Mouse (Mus musculus) hindbrain, embryonic 11.5 days (tissue): ENCODE results near the gene Atf7ip. TPM values are rescaled to one million over a fixed set of nuclear protein-coding genes. Genes with fewer than 3 reads are reported as not detected.

Experiments
- ATAC-seq: fragments of 200-750 bp; cut with Nextera tagmentation; 2 replicates; pipeline ENCODE4 v1.8.0; 2017; ENCODE audit warnings: mild to moderate bottlenecking, moderate TSS enrichment, moderate library complexity; ENCODE audit not compliant: low FRiP score
- DNase-seq: peaks from one replicate; pipeline ENCODE4 v3.0.0-alpha.2; 2015; ENCODE audit warnings: low spot score
- H3K27ac ChIP-seq: fragments of 300-500 bp; sonication (generic); 2 replicates; pipeline ENCODE4 v1.5.1; 2014; ENCODE audit warnings: mild to moderate bottlenecking, low read depth, low read length
- H3K27me3 ChIP-seq: fragments of 300-500 bp; sonication (generic); 2 replicates; pipeline ENCODE4 v1.6.1; 2014; ENCODE audit warnings: mild to moderate bottlenecking, low read length, moderate library complexity, mixed read lengths; ENCODE audit not compliant: control insufficient read depth, insufficient read depth
- H3K36me3 ChIP-seq: fragments of 300-500 bp; sonication (generic); 2 replicates; pipeline ENCODE4 v1.6.1; 2014; ENCODE audit warnings: mild to moderate bottlenecking, low read length, moderate library complexity, mixed read lengths; ENCODE audit not compliant: control insufficient read depth, insufficient read depth
- H3K4me1 ChIP-seq: fragments of 300-500 bp; sonication (generic); replicated peaks from 2 replicates; pipeline ENCODE4 v1.6.1; 2014; ENCODE audit warnings: low read length, mixed read lengths; ENCODE audit not compliant: control insufficient read depth, insufficient read depth
- H3K4me2 ChIP-seq: fragments of 300-500 bp; sonication (generic); replicated peaks from 2 replicates; pipeline ENCODE4 v1.6.1; 2014; ENCODE audit warnings: mild to moderate bottlenecking, low read depth, low read length
- H3K4me3 ChIP-seq: fragments of 300-500 bp; sonication (generic); 2 replicates; pipeline ENCODE4 v1.5.1; 2014; ENCODE audit warnings: low read depth, low read length
- H3K9ac ChIP-seq: fragments of 300-500 bp; sonication (generic); 2 replicates; pipeline ENCODE4 v1.6.1; 2014; ENCODE audit warnings: low read depth, low read length
- H3K9me3 ChIP-seq: fragments of 300-500 bp; sonication (generic); 2 replicates; pipeline ENCODE4 v1.6.1; 2016; ENCODE audit warnings: low read length; ENCODE audit not compliant: control insufficient read depth
- WGBS: fragments of 180-500 bp; shearing (Covaris S2); extraction: QIAGEN DNeasy Blood & Tissue Kit; methylation state at CpG from one replicate; pipeline ENCODE4 v1.1.7; 2014; 5-methylcytosine and 5-hydroxymethylcytosine counted together
- polyA plus RNA-seq: library from polyadenylated mRNA; unstranded; fragments of >200 nt; fragmentation: Nextera tagmentation; extraction: Ambion mirVana; gene quantifications from 2 replicates; pipeline ENCODE4 v1.2.1, GENCODE M21; 2014

Gene Atf7ip
- polyA plus RNA-seq, 1 experiment from 2014 or later: 73.7 TPM

DNA sequence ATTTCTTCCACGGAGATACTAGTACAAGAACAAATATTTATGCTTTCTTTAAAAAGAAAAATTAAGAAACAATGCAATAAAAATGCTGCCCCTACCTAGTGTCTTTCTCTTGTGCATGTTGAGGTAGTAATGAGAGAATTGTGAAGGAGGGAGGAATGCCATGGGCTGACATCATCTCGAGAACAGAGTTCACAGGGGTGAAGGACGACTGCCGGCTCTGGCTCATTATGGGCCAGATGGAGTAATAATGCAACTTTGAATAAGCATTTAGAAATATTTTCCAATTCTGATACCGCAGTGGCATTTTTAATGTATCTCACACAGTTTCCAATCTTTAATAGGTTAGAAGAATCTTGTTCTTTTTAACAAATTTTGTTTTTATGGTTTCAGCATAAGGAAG, 60.0 kb downstream of the Atf7ip start:
- DNase-seq: no peak
- H3K36me3 ChIP-seq: peaks cover 29% of the 10 kb centered on the region
- WGBS: 89% methylated on average over 5 of the region's 5 CpGs

DNA sequence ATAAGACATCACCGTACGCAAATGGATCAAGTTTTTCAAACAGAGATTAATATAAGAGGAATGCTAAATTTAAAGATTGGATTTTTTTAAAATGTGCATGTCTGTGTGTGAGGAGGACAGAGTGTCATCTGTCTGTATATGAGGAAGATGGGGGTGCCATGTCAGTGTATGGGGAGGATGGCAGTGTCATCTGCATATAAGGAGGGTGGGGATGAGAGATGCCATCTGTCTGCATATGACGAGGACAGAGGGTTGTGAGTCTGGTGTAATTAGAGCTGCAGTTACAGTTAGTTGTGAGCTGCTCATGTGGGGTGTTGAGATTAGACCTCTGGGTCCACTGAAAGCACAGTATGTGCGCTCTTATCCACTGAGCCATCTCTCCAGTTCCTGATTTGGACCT, 84.8 kb downstream of the Atf7ip start:
- Histone ChIP-seq H3K36me3 (0 out of 2 replicates have a peak, but pooled peaks cover 8% of the 10 kb centered on the region), H3K27ac (no peak overlapping the region), H3K27me3 (no peaks in the 10 kb centered on the region), H3K4me3 (no peak overlapping the region), H3K4me1 (no peaks in the 10 kb centered on the region), H3K9me3 (no peaks in the 10 kb centered on the region), H3K4me2 (no peak overlapping the region), H3K9ac (no peak overlapping the region)
- DNase-seq (no peak), ATAC-seq (no peak)
- WGBS: 91% methylated on average over 4 of the region's 4 CpGs

More for the DNA sequence above, 60.0 kb downstream of the Atf7ip start:
- H3K9ac ChIP-seq: no peak overlapping the region
- no peak overlapping the region for H3K27ac ChIP-seq
- H3K9me3 ChIP-seq: no peaks in the 10 kb centered on the region
- no peaks in the 10 kb centered on the region for H3K27me3 ChIP-seq
- H3K4me3 ChIP-seq: no peak overlapping the region
- ATAC-seq: no peak
- H3K4me2 ChIP-seq: no peak overlapping the region
- no peaks in the 10 kb centered on the region for H3K4me1 ChIP-seq

DNA sequence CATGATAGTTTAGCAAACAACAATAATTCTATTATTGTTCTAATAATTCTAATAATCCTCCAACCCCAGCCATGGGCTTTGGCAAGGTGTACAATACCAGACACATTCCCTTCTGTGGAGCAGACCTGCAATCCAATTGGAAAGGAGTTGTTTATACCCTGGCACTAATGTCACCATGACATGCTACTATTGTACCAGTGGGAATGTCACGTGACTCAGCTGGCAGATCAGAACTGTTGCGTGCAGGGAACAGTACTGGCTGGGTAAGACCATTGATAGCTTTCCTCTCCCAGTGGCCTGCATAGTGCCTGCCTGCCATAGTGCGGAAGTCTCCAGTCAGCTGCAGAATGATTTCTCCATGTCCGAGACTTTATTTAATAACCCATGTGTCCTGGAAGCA, 88.6 kb downstream of the Atf7ip start:
- Histone ChIP-seq H3K4me2 (no peak overlapping the region), H3K36me3 (peaks cover 7% of the 10 kb centered on the region; the same call in 1 of the 2 replicates), H3K27ac (no peak overlapping the region), H3K4me3 (no peak overlapping the region), H3K27me3 (no peaks in the 10 kb centered on the region), H3K4me1 (no peaks in the 10 kb centered on the region), H3K9me3 (no peaks in the 10 kb centered on the region), H3K9ac (no peak overlapping the region)
- ATAC-seq: no peak
- DNase-seq: no peak
- 95% methylated on average over 4 of the region's 4 CpGs for WGBS

DNA sequence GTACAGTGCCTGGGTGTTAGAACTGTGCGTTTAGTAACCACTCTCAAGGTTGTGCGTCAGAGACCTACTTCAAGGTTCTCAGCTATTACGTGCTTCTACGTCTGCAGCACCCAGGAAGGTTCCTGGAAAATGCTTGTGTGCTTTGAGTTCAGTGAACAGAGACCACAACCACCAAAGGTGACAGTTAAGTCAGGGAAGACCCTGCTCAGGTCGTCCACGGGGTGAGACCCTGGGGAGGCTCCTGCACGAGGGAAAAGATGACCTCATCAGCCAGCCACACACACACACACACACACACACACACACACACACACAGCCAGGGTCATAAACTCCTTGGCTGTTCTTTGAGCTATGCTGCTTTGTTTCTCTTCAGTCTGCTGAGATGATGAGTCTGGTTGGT, 96.6 kb downstream of the Atf7ip start:
- Histone ChIP-seq H3K36me3 (peaks cover 22% of the 10 kb centered on the region), H3K4me2 (no peak overlapping the region)

DNA sequence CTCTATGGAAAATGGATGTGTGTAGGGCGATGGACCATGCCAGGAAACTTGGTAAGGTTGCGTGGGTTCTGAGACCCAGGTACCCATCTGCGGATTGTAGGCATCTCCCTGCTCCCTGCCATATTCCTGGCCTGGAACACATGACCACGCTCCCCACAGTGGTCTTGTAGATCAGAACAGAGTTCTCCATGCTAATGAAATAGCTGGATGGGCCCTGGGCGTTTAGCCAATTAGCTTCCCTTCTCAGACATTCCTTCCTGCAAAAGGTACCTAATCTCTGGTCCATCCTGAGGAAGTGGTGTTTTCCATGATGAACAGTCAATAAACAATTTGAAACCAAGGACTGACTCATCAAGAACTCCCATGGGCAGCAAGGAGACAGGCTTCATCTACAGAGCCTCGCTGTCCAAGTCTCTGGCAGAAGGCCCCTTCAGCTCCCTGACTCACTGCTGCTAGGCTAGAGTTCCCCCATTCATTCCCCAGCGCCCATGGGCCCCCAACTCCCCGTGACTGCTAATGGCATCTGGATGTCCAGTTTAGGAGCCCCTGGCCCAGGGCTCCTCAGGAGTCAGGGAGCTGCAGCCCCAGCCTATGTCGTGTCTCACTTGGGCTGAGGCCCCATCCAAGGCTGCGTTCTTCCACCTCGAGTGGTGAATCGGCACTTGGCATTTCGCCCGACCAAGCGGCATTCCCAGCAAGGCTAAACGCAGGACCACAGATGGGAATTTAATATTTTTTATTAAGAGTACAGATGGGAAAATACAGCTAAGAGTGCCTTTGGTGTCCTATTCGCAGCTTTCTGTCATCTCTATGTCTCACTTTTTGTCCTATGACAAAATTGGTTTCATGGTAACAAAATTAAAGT, 105.6 kb downstream of the Atf7ip start:
- Histone ChIP-seq H3K4me2 (no peak overlapping the region), H3K9ac (no peak overlapping the region), H3K27ac (no peak overlapping the region), H3K9me3 (no peaks in the 10 kb centered on the region), H3K27me3 (no peaks in the 10 kb centered on the region), H3K4me1 (no peaks in the 10 kb centered on the region), H3K36me3 (peaks cover 11% of the 10 kb centered on the region), H3K4me3 (no peak overlapping the region)
- 97% methylated on average over 17 of the region's 17 CpGs for WGBS
- ATAC-seq: peak; percentile 30; the same call in 1 of the 2 replicates
- no peak for DNase-seq

More for the DNA sequence above, 96.6 kb downstream of the Atf7ip start:
- WGBS: 92% methylated on average over 7 of the region's 7 CpGs
- no peaks in the 10 kb centered on the region for H3K27me3 ChIP-seq
- no peaks in the 10 kb centered on the region for H3K9me3 ChIP-seq
- no peak overlapping the region for H3K27ac ChIP-seq
- ATAC-seq (no peak), DNase-seq (no peak)
- H3K9ac ChIP-seq: no peak overlapping the region
- H3K4me1 ChIP-seq: no peaks in the 10 kb centered on the region
- H3K4me3 ChIP-seq: no peak overlapping the region

DNA sequence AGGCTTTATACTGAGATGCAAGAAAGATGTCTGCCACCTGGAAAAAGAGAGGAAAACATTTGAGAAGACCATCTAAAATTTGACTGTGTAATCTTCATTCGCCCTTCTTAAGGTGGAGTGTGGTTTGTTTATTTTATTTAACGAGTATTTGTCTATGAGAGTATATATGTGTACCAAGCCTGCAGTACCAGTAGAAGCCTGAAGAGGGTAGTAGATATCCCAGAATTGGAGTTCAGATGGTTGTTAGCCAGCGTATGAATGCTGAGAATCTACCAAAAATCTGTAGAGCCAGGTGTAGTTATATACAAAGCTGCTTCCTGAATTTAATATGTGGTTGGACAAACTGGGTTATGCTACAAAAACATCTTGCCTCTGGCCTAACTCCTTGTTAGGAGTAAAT, 106.3 kb downstream of the Atf7ip start:
- 100% methylated on average over 3 of the region's 3 CpGs for WGBS
- Histone ChIP-seq H3K4me2 (no peak overlapping the region), H3K9me3 (no peaks in the 10 kb centered on the region), H3K9ac (no peak overlapping the region), H3K27ac (no peak overlapping the region), H3K27me3 (no peaks in the 10 kb centered on the region), H3K4me1 (no peaks in the 10 kb centered on the region), H3K4me3 (no peak overlapping the region), H3K36me3 (peaks cover 10% of the 10 kb centered on the region)
- no peak for ATAC-seq
- no peak for DNase-seq

DNA sequence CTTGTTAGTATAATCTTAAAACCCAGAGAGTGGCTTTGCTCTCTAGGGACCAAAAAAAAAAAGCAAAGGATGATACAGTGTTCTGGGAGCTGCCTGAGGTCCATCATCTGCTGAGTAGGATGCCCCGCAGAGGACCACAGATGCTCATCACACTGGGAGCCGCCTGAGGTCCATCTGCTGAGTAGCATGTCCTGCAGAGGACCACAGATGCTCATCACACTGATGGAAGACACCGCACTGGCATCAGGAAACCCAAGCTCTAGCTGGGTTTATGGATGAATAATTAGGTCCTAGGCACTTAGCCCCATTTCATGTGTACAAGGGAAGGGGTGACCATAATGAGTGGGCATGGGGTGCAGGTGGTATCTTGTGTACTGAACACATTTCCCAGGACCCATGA, 108.2 kb downstream of the Atf7ip start:
- Histone ChIP-seq H3K4me1 (no peaks in the 10 kb centered on the region), H3K36me3 (peaks cover 8% of the 10 kb centered on the region), H3K4me3 (no peak overlapping the region), H3K9me3 (no peaks in the 10 kb centered on the region), H3K9ac (no peak overlapping the region), H3K4me2 (no peak overlapping the region), H3K27ac (no peak overlapping the region), H3K27me3 (no peaks in the 10 kb centered on the region)
- 81% methylated on average over 3 of the region's 3 CpGs for WGBS
- ATAC-seq: no peak
- DNase-seq: no peak

DNA sequence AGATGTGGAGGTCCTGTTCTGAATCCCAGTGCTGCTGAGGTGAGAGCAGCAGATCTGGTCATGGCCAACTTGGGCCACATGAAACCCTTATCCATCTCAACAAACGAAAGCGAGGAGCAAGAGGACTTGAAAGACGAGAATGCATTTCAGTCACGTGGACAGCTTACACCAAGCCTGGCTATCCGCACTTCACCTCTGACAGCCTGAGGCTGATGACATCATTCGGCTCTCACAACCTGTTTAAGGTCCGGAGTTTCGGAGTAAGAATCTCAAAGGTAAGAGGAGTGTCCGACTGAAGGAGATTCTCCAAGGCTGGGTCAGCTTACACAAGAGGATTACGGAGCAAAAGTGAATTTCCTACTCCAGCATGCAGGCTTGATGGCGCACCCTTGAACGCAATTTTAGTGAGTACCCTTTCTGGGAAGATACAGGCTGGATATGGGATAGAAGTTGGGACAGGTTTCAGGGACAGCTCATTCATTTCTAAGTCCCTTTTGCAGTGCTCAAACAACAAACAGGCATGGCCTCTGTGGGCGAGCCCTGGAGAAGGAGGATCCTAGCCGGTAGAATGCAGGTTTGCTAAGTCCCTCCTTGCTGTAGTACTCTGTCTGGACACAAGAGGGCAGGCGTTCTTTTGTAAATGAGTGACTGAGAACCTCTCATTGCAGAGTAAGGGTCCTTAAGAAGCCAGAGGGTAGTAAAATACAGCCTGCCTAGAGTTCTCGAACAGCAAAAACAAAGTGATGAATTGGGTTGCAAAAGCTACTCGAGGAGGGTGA, 114.6 kb downstream of the Atf7ip start:
- ATAC-seq (peak; percentile 59; the same call in 1 of the 2 replicates), DNase-seq (peak; percentile 91)
- Histone ChIP-seq H3K27me3 (no peaks in the 10 kb centered on the region), H3K4me3 (no peak overlapping the region), H3K9ac (no peak overlapping the region), H3K4me2 (no peak overlapping the region), H3K9me3 (no peaks in the 10 kb centered on the region), H3K4me1 (no peaks in the 10 kb centered on the region), H3K27ac (no peak overlapping the region), H3K36me3 (no peaks in the 10 kb centered on the region)
- WGBS: 50% methylated on average over 17 of the region's 17 CpGs
